Mouse (Mus musculus): ENCODE results near the gene Enox2.
"Not testable (repeated sequence)": the region's sequence is repeated elsewhere in the genome, so short reads cannot be mapped to it uniquely, and the experiment has no call there.

The Enox2 gene

GRCm38 (mm10) chrX:49287700-49288563 is at the start of gene Enox2:
Gene Enox2, minus strand, starts transcription at chrX:49288259.
- peak; percentile 36 to 75 for DNase-seq (ENCODE audit: low spot score in 2 of 2)

DNA sequence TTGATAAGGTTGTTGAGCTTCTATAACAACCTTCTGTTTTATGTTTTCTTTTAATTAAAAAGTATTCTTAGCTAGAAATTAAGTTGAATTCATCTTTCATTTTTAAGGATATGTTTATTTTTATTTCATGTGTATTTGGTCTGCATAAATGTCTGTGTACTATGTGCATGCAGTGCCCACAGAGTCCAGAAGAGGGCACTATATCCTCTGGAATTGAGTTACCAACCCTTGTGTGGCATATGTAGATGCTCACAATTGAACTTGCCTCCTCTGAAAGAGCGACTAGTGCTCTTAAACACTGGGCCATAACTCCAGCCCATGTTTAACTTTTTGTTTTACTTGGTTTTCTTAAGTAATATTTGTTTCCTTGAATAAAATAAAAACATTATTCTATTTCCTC is 21.4 kb upstream of the Enox2 start:
- no peak for DNase-seq (ENCODE audit: low spot score in 2 of 2)

GRCm38 (mm10) chrX:49306659-49307058 is 18.6 kb upstream of the Enox2 start:
- DNase-seq (ENCODE audit: low spot score in 2 of 2), result no peak

GRCm38 (mm10) chrX:49279918-49280586 is 8.0 kb downstream of the Enox2 start:
- no peak for DNase-seq (ENCODE audit: low spot score in 2 of 2)

GRCm38 (mm10) chrX:49273487-49274042 is 14.5 kb downstream of the Enox2 start:
- no peak for DNase-seq (ENCODE audit: low spot score in 2 of 2)

DNA sequence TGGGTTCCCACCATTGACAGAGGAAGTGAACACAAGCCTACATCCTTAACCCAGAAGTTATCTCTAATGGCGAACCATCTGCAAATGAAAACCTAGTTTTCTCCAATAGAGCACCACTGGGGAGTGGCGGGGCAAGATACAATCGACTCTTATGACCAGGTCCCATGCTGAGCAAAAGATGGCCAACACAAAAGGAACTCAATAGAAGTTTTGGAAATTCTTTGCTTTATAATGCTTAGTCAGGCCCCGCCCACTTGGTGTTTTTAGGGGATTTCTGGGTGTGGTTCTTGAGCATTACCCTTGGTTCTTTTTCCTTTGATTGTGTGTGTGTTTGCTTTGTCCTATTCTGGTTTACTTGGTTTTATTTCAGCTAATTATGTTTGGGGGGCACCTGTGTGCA is 37.2 kb downstream of the Enox2 start:
- DNase-seq (ENCODE audit: low spot score in 2 of 2), result no peak

DNA sequence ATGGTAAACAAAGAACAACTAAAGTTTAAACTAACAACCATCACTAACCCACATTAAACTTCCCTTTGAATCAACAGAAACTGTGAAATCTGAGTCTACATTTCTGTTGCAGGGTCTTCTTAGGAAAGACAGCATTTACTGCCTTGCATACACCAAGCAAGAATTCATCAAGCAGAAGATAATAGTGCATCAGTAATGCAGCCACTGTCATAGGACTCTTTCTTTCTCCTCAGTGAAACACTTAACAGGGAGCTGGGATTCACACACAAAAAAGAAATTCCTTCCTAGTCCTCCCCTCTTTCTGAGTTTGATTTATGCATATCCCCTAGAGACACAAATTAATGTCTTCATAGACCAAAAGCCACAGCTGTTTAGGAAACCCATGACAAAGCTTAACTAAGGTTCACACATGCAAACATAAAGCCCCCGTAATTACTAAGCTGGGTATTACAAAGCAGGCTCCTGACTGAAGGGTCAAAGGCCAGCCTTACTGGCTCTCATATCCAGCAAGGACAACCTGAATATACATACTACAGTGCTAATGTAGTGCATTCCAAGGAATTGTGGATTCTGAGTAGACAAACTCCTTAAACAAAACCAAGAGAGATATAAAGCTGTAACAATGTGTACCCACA is 62.1 kb downstream of the Enox2 start:
- DNase-seq (ENCODE audit: low spot score in 2 of 2), result no peak

DNA sequence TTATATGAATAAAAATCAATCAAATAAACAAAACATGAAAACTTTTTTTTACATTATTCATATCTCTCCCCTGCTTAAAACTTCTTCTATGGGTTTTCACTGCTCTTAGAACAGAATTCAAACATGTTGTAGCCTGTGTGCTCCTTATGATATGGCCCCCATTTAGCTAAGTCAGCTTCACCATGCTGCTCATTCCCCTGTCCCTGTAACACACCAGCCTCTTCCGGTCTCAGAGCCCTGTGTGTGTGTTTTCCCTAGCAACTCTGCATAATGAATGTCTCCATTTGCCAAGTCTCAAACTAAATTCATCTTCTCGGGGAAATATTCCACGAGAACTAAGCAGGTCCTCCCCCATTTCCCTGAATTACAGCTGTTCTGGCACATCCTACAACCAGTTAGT is 71.6 kb downstream of the Enox2 start:
- DNase-seq (ENCODE audit: low spot score in 2 of 2), result no peak

DNA sequence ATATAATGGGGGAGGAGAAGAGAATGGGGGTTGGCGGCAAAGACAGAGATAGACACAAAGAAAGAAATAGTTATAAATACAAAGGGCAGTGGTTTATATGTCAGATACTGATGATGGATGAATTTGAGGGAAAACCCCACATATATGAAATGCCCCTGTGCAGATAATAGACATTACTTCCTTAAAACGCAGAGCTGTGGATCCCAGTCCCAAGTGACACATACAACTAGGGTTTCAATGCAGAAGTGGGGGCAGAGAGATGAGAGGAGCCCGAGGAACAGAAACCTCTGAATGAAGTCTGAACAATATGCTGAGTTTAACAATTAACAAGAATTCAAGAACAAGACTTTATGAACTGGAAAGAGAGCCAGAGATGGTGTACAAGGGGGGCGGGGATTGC is 91.7 kb downstream of the Enox2 start:
- DNase-seq (ENCODE audit: low spot score in 2 of 2), result no peak

DNA sequence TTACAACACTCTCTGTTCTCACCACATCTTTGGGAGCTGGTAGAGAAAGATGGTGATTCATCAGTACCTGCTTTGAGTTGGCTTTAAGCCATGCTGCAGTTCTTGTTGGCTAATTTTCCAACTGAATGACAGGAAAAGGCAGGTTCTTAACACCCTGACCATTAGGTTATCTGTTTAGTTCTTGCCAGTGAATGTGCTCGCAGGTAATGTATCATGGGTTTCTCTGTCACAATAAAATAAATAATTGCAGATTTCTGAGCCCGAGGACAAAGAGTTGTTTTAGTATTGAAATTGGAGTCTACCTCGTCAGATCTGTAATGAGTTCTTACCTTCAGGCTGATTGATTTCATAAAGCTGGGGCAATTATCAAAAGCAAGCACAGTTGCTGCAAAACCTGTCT is 106.9 kb downstream of the Enox2 start:
- DNase-seq (ENCODE audit: low spot score in 2 of 2), result no peak

DNA sequence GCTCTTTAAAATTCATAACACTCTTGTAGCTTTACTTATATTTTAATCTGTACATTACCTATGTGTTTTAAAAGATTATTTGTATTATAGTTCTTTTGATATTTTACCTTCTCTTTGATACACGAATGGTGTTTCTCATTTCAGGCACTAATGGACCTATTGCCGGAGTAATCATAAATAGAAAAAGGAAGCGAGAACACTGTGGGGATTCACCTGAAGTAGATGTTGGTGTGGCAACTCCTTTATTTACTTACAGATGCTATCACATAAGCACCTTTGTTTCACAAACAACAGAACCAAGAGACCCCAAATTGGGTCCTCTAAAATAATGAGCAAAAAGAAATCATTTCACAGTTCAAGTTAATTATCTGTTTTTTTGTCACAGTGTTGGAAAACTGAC is 109.4 kb downstream of the Enox2 start:
- DNase-seq (ENCODE audit: low spot score in 2 of 2), result no peak

- DNase-seq (ENCODE audit: low spot score in 2 of 2), result no peak
Observed at GRCm38 (mm10) chrX:49154280-49154679, 133.8 kb downstream of the Enox2 start.

DNA sequence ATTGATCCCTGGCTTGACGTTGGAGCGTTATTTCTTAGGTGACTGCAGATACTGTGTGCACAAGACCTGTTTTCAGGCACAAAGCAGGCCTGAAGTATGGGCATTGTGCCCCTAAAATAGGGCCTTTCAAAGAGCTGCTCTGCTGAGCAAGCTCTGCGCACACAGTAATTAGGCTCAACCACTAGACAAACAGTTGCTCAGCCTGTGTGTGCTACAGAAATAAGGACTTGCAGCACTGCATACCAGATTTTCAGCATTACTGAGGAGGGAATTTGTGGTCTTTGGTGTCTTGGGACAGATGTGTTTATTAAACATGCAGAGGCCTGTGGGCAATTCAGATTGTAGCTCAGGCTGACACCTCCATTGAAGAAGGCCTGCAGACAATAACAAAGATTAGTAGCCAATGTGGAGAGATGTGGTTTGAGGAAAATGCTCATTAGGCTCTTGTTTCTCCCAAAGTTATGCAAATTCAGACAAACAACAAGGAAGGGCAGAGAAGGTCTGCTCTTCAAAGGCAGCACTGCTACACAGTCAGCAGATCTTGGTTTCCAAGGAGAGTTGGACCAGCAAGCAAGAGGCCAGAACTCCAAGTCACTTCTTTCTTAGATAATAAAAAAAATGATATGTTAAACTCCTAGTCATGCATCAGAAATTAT is 163.2 kb downstream of the Enox2 start:
- no peak for DNase-seq (ENCODE audit: low spot score in 2 of 2)

GRCm38 (mm10) chrX:49116465-49116864 is 171.6 kb downstream of the Enox2 start:
- DNase-seq (ENCODE audit: low spot score in 2 of 2), result no peak

DNA sequence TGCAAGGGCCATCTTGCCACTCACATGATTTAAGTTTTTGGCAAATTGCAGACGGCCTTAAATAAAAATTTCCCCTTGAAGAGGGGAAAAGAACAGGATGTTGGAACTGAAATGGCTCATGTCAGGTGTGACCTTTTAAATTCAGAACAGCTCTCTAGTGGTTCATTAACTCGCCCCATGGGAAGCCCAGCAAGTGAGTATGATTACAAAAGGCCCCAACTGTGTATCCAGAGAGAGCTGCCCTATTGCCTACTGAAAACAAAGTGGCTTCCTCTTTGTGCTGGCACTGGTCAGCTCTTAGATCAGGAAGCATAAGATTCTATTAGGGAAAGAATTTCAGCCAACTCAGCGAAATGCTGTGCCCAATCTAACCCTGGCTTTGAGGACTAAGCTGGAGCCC is 175.6 kb downstream of the Enox2 start:
- no peak for DNase-seq (ENCODE audit: low spot score in 2 of 2)

DNA sequence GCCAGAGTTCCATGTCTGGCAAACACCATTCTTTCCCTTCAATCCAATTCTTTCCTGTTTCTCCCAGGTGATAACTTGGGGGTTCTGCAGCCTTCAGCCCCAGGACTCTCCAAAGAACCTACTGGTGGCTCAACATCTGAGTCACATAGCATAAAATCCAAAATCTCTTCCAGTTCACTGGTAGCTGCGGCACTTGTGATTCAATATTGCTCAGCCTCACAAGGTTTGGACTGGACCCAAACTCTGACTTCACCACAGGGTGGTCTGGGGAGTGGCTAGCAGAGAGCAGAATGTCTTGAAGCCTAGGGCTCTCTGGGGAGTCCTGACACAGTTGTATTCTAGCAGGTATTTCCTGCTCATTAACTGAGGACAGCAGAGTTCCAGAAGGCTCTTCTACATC is 187.5 kb downstream of the Enox2 start:
- not testable (repeated sequence) for DNase-seq (ENCODE audit: low spot score in 2 of 2)

GRCm38 (mm10) chrX:49096249-49096648 is 191.8 kb downstream of the Enox2 start:
- no peak for DNase-seq (ENCODE audit: low spot score in 2 of 2)

GRCm38 (mm10) chrX:49075055-49075454 is 213.0 kb downstream of the Enox2 start:
- no peak for DNase-seq (ENCODE audit: low spot score in 2 of 2)

DNA sequence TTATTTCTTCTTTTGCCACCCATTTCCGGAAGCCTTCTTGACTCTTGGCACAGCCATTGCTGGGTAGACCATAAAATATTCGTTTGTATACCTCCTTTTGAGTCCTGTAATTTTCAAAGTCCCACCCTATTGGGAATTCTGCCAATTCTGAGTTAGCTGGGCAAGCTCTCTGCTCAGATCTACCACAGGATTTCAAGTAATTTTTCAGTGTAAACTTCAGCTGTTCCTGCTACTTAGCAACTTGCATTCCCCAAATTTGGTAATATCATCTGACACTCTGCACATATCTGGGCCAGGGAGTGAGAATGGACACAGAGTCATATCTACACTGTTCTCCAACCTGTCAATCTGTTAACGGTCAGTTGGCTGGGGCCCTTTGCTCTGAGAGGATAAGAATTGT is 214.5 kb downstream of the Enox2 start:
- DNase-seq (ENCODE audit: low spot score in 2 of 2), result no peak

DNA sequence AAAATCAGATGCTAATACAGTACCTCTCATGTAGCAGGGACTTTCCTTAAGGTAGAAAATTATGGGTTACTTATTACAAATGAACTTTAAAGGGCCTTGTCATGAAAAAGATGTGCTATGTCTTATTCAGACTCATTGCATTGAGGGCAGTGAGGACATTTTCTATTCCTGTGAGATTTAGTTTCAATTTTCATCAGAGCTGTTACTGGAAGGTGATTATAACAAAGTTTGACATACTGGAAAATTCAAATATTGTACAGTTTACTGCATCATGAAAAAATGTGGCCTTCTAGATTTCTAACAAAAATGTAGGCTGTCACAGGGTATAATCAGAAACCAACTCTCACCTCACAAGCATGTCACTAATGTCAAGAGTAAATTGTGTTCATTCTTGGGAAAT is 242.9 kb downstream of the Enox2 start:
- no peak for DNase-seq (ENCODE audit: low spot score in 2 of 2)

DNA sequence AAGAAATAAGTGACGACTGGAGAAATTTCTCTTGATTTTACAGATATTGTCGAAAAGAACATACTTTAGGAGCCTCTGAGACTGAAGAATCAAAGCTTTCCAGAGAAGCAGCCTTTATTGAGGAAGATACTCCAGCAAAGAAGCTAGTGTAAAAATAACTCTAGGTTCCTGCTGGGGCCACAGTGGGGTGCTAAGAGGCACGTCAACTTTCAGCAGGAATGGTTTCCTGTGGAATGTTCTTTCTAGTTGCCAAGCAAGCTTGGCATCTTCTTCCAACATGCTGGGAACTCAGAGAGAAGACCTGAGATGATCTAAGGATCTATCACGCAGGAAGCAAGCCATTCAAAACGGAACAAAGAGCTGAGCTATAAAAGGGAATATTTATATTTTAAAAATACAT is 278.3 kb downstream of the Enox2 start:
- no peak for DNase-seq (ENCODE audit: low spot score in 2 of 2)

DNA sequence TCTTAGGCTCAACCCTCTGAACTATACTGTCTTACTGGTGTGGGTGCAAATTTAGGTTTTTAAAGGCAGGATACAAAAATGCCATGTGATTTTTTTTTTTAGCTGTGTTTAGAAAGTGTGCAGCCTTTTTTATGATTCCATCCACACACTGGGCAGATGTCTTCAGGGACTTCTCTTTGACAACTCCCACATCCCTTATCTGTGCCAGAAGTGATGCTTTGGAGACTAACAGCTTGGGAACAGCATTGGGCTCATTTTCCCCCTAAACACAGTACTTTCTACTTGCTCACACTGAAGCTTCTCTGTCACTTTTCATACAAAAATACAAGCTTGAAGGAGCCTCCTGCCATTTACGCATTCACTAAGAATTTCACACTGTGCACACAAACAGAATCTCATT is 282.4 kb downstream of the Enox2 start:
- no peak for DNase-seq (ENCODE audit: low spot score in 2 of 2)
